Mouse (Mus musculus) thymus, adult 2 months (tissue): ENCODE data around the gene Stard10.

Source experiments
- CTCF ChIP-seq: fragments of 200-500 bp; IDR thresholded peaks from 2 replicates; pipeline ENCODE4 v1.5.1; 2012; ENCODE audit warnings: mild to moderate bottlenecking, control low read depth, low read length, moderate library complexity, borderline replicate concordance; ENCODE audit not compliant: control insufficient read depth, poor library complexity, insufficient read depth; ENCODE audit errors: extremely low read depth
- POLR2A ChIP-seq: fragments of 200-500 bp; IDR thresholded peaks from 2 replicates; pipeline ENCODE4 v1.6.1; 2012; ENCODE audit warnings: mild to moderate bottlenecking, low read length, control low read depth, moderate library complexity; ENCODE audit not compliant: control insufficient read depth, poor library complexity, insufficient read depth; ENCODE audit errors: extremely low read depth

GRCm38 (mm10) chr7:101330074-101330840 lies 13.4 kb downstream of the Stard10 start:
- TF ChIP-seq CTCF (no peak), POLR2A (no peak)
